Mouse (Mus musculus): ENCODE data around the gene 1110051M20Rik. TPM values are rescaled to one million over a fixed set of nuclear protein-coding genes. Genes with fewer than 3 reads are reported as not detected.

1110051M20Rik gene
- total RNA-seq, 2 experiments from 2014 or later = 0.38 to 0.94 TPM

GRCm38 (mm10) chr2:91363272-91363671 lies 81.2 kb downstream of the 1110051M20Rik start:
- no peak for ATAC-seq (replicated peaks; ENCODE audit: low FRiP score, poor library complexity, severe bottlenecking)

GRCm38 (mm10) chr2:91361068-91361528 lies 83.4 kb downstream of the 1110051M20Rik start:
- peak; percentile 70; the same call in 1 of the 2 replicates for ATAC-seq (replicated peaks; ENCODE audit: low FRiP score, poor library complexity, severe bottlenecking)

- ATAC-seq (replicated peaks; ENCODE audit: low FRiP score, poor library complexity, severe bottlenecking) = no peak
Measured at GRCm38 (mm10) chr2:91355767-91356166, 88.7 kb downstream of the 1110051M20Rik start.

GRCm38 (mm10) chr2:91354727-91355403 lies 89.6 kb downstream of the 1110051M20Rik start:
- peak; percentile 99 for ATAC-seq (replicated peaks; ENCODE audit: low FRiP score, poor library complexity, severe bottlenecking)

- ATAC-seq (replicated peaks; ENCODE audit: low FRiP score, poor library complexity, severe bottlenecking) = no peak
Measured at GRCm38 (mm10) chr2:91353854-91354253, 90.7 kb downstream of the 1110051M20Rik start.

GRCm38 (mm10) chr2:91351841-91352240 lies 92.7 kb downstream of the 1110051M20Rik start:
- ATAC-seq (replicated peaks; ENCODE audit: low FRiP score, poor library complexity, severe bottlenecking) = no peak

GRCm38 (mm10) chr2:91349974-91350457 lies 94.5 kb downstream of the 1110051M20Rik start:
- no peak for ATAC-seq (replicated peaks; ENCODE audit: low FRiP score, poor library complexity, severe bottlenecking)

GRCm38 (mm10) chr2:91348936-91349335 lies 95.6 kb downstream of the 1110051M20Rik start:
- no peak for ATAC-seq (replicated peaks; ENCODE audit: low FRiP score, poor library complexity, severe bottlenecking)

- no peak for ATAC-seq (replicated peaks; ENCODE audit: low FRiP score, poor library complexity, severe bottlenecking)
Measured at GRCm38 (mm10) chr2:91345644-91346043, 98.9 kb downstream of the 1110051M20Rik start.

- ATAC-seq (replicated peaks; ENCODE audit: low FRiP score, poor library complexity, severe bottlenecking) = no peak
Measured at GRCm38 (mm10) chr2:91339591-91339990, 104.9 kb downstream of the 1110051M20Rik start.

GRCm38 (mm10) chr2:91335128-91335527 lies 109.4 kb downstream of the 1110051M20Rik start:
- no peak for ATAC-seq (replicated peaks; ENCODE audit: low FRiP score, poor library complexity, severe bottlenecking)

GRCm38 (mm10) chr2:91331051-91331843 lies 113.3 kb downstream of the 1110051M20Rik start:
- ATAC-seq (replicated peaks; ENCODE audit: low FRiP score, poor library complexity, severe bottlenecking) = no peak

- no peak for ATAC-seq (replicated peaks; ENCODE audit: low FRiP score, poor library complexity, severe bottlenecking)
Measured at GRCm38 (mm10) chr2:91329996-91330738, 114.3 kb downstream of the 1110051M20Rik start.

GRCm38 (mm10) chr2:91328729-91329125 lies 115.8 kb downstream of the 1110051M20Rik start:
- ATAC-seq (replicated peaks; ENCODE audit: low FRiP score, poor library complexity, severe bottlenecking) = no peak

GRCm38 (mm10) chr2:91327968-91328728 lies 116.4 kb downstream of the 1110051M20Rik start:
- ATAC-seq (replicated peaks; ENCODE audit: low FRiP score, poor library complexity, severe bottlenecking) = no peak

GRCm38 (mm10) chr2:91326746-91327350 lies 117.7 kb downstream of the 1110051M20Rik start:
- ATAC-seq (replicated peaks; ENCODE audit: low FRiP score, poor library complexity, severe bottlenecking) = no peak

- ATAC-seq (replicated peaks; ENCODE audit: low FRiP score, poor library complexity, severe bottlenecking) = no peak
Measured at GRCm38 (mm10) chr2:91324761-91325421, 119.6 kb downstream of the 1110051M20Rik start.

GRCm38 (mm10) chr2:91324346-91324745 lies 120.2 kb downstream of the 1110051M20Rik start:
- ATAC-seq (replicated peaks; ENCODE audit: low FRiP score, poor library complexity, severe bottlenecking) = no peak

Data from erythroblast, adult 5-6 weeks (primary cell).